Mouse (Mus musculus): ENCODE results near the gene Wfdc17. TPM values are rescaled to one million over a fixed set of nuclear protein-coding genes. Genes with fewer than 3 reads are reported as not detected.
A peak's percentile ranks its signal among the peaks of the same experiment; 100 is the strongest.

Gene Wfdc17
- not detected in 2 replicates for polyA plus RNA-seq (2012; ENCODE audit: insufficient read depth, low replicate concordance)

DNA sequence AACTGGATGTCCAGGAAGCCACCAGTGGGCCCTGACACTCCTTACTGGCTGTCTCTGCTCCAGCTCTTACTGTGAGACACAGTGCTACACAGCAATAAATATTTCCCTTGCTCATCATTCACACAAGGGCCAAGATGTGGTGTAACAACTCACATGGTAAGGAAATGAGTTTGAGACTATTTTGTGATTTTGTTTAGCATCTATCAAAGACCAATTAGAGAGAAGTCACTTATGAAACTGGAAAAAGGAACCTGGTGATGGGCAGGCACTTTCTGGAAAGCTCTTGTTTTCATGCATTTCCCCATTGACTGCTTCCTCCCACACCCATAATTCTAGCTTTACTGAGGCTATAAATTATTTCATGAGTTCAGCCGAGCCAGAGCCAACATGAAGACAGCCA is at the start of gene Wfdc17:
Gene Wfdc17 (plus strand): TSS at position 287 of the 400 bp plus-strand sequence.
- peaks cover 33% of the 10 kb centered on the region for H3K4me1 ChIP-seq
- TF ChIP-seq GATA1 (IDR thresholded peaks at IDR 0.05; ENCODE audit: borderline replicate concordance, low read length) = no peak
- TF ChIP-seq FLI1 (IDR thresholded peaks at IDR 0.05; ENCODE audit: low read length) = no peak
- H3K9me3 ChIP-seq = no peaks in the 10 kb centered on the region
- no peaks in the 10 kb centered on the region for H3K36me3 ChIP-seq (replicated peaks; ENCODE audit: low read length)
- peaks cover 38% of the 10 kb centered on the region for H3K27me3 ChIP-seq (replicated peaks)
- no peak within 1 kb of the TSS for H3K4me3 ChIP-seq (replicated peaks)

- H3K36me3 ChIP-seq (replicated peaks; ENCODE audit: low read length) = no peaks in the 10 kb centered on the region
- H3K9me3 ChIP-seq = no peaks in the 10 kb centered on the region
- H3K4me3 ChIP-seq (replicated peaks) = no peak overlapping the region
- no peak for TF ChIP-seq FLI1 (IDR thresholded peaks at IDR 0.05; ENCODE audit: low read length)
- TF ChIP-seq GATA1 (IDR thresholded peaks at IDR 0.05; ENCODE audit: borderline replicate concordance, low read length) = no peak
- peaks cover 17% of the 10 kb centered on the region for H3K4me1 ChIP-seq
- peaks cover 5% of the 10 kb centered on the region for H3K27me3 ChIP-seq (replicated peaks)
These were observed 49.2 kb upstream of the Wfdc17 start for GRCm38 (mm10) chr11:83654606-83655005.

GRCm38 (mm10) chr11:83657508-83657907 is 46.3 kb upstream of the Wfdc17 start:
- Histone ChIP-seq H3K9me3 (no peaks in the 10 kb centered on the region), H3K36me3 (replicated peaks; ENCODE audit: low read length) (no peaks in the 10 kb centered on the region), H3K4me3 (replicated peaks) (peak overlapping the region; percentile 54), H3K4me1 (peaks cover 21% of the 10 kb centered on the region), H3K27me3 (replicated peaks) (peaks cover 23% of the 10 kb centered on the region)
- no peak for TF ChIP-seq FLI1 (IDR thresholded peaks at IDR 0.05; ENCODE audit: low read length)
- no peak for TF ChIP-seq GATA1 (IDR thresholded peaks at IDR 0.05; ENCODE audit: borderline replicate concordance, low read length)

DNA sequence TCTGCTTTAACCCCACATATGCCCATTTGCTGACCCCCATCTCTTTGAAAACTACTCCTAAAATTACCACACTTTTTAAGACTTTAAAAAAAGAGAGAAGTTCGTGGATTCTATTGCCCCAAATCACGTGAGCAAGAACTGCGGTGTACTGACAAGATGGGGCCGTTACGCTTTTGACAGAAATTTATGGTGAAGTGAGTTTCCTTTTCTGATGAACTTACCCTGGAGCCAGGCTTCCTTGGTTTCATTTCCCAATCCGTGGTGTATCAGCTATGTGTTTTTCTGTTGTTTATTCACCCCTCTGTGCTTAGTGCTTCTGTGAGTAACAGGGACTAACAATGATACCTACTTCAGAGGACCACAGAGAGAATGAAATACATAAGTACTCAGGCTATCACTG is 45.0 kb upstream of the Wfdc17 start:
- TF ChIP-seq GATA1 (IDR thresholded peaks at IDR 0.05; ENCODE audit: borderline replicate concordance, low read length) = no peak
- no peak for TF ChIP-seq FLI1 (IDR thresholded peaks at IDR 0.05; ENCODE audit: low read length)
- Histone ChIP-seq H3K27me3 (replicated peaks) (peaks cover 24% of the 10 kb centered on the region), H3K9me3 (no peaks in the 10 kb centered on the region), H3K4me1 (peaks cover 27% of the 10 kb centered on the region), H3K4me3 (replicated peaks) (no peak overlapping the region), H3K36me3 (replicated peaks; ENCODE audit: low read length) (no peaks in the 10 kb centered on the region)

DNA sequence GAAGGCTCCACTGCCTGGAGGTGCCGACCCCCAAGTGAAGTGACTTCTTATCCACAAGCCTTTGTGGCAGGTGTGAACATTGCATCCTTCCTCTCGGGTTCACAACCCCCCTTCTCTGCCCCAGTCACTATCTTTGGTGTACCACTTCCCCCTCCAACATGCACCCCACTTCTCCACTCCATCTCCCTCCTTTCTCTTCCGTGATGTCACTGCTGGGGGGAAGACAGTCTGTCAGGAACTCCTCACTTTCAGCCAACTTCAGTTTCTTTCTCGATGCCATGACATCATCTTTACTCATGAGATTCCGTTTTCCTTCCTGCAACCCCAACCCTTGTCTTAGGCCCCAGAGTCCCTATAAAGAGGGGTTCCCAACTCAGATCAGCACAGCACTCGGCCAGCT is 41.6 kb upstream of the Wfdc17 start, which contains the start of gene Ccl4:
Gene Ccl4 (plus strand): TSS at position 381 of the 400 bp plus-strand sequence.
- TF ChIP-seq GATA1 (IDR thresholded peaks at IDR 0.05; ENCODE audit: borderline replicate concordance, low read length) (no peak), FLI1 (IDR thresholded peaks at IDR 0.05; ENCODE audit: low read length) (no peak)
- peaks cover 36% of the 10 kb centered on the region for H3K4me1 ChIP-seq
- H3K27me3 ChIP-seq (replicated peaks) = peaks cover 26% of the 10 kb centered on the region
- no peaks in the 10 kb centered on the region for H3K9me3 ChIP-seq
- no peaks in the 10 kb centered on the region for H3K36me3 ChIP-seq (replicated peaks; ENCODE audit: low read length)
- H3K4me3 ChIP-seq (replicated peaks) = peak within 1 kb of the TSS; percentile 50

DNA sequence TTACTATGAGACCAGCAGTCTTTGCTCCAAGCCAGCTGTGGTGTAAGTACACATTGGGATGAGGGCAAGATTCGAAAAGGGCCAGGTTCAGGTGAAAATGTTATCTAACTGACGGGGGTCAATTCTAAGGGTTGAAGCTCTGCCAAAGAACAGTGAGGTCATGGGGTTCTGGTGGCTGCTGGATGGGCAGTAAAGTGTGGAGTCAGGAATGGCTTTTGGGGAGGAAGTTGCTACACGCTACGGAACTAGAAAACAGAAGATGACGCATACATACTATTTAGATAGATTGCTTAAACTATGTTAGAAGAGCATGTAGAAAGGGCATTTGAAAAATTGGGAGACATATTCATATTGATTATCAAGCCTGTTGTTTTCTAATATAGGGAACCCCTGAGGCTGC is 40.3 kb upstream of the Wfdc17 start:
- peaks cover 29% of the 10 kb centered on the region for H3K4me1 ChIP-seq
- H3K27me3 ChIP-seq (replicated peaks) = peaks cover 30% of the 10 kb centered on the region
- TF ChIP-seq FLI1 (IDR thresholded peaks at IDR 0.05; ENCODE audit: low read length) (no peak), GATA1 (IDR thresholded peaks at IDR 0.05; ENCODE audit: borderline replicate concordance, low read length) (no peak)

DNA sequence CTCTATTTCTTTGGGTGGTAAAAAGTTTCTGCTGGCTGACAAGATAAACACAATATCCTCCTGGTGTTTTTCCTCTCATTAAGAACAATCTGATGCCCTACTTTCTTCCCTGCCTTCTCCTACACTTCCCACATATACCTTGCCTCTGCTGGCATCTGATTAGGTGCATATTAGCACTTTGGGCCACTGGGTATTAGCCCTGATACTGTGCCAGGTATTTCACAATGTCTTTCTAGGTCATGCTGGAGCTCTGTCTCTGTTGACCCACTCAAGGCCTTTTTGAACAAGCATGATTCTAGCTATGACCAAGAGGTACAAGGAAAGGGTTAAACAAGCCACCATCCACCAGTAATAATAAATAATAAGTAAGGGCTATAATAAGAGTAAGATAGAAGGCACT is 32.0 kb upstream of the Wfdc17 start:
- Histone ChIP-seq H3K9me3 (no peaks in the 10 kb centered on the region), H3K36me3 (replicated peaks; ENCODE audit: low read length) (no peaks in the 10 kb centered on the region), H3K4me3 (replicated peaks) (no peak overlapping the region), H3K27me3 (replicated peaks) (peaks cover 21% of the 10 kb centered on the region), H3K4me1 (peaks cover 6% of the 10 kb centered on the region)
- TF ChIP-seq FLI1 (IDR thresholded peaks at IDR 0.05; ENCODE audit: low read length) (no peak), GATA1 (IDR thresholded peaks at IDR 0.05; ENCODE audit: borderline replicate concordance, low read length) (no peak)

More for the DNA sequence above, 40.3 kb upstream of the Wfdc17 start:
- Histone ChIP-seq H3K9me3 (no peaks in the 10 kb centered on the region), H3K4me3 (replicated peaks) (no peak overlapping the region), H3K36me3 (replicated peaks; ENCODE audit: low read length) (no peaks in the 10 kb centered on the region)

- Histone ChIP-seq H3K4me3 (replicated peaks) (no peak overlapping the region), H3K36me3 (replicated peaks; ENCODE audit: low read length) (no peaks in the 10 kb centered on the region), H3K4me1 (no peaks in the 10 kb centered on the region), H3K27me3 (replicated peaks) (peaks cover 29% of the 10 kb centered on the region), H3K9me3 (no peaks in the 10 kb centered on the region)
- TF ChIP-seq GATA1 (IDR thresholded peaks at IDR 0.05; ENCODE audit: borderline replicate concordance, low read length) = no peak
- no peak for TF ChIP-seq FLI1 (IDR thresholded peaks at IDR 0.05; ENCODE audit: low read length)
These were observed 28.1 kb upstream of the Wfdc17 start for GRCm38 (mm10) chr11:83675665-83676064.

- peaks cover 6% of the 10 kb centered on the region for H3K4me1 ChIP-seq
- H3K27me3 ChIP-seq (replicated peaks) = peaks cover 50% of the 10 kb centered on the region
- TF ChIP-seq FLI1 (IDR thresholded peaks at IDR 0.05; ENCODE audit: low read length) (no peak), GATA1 (IDR thresholded peaks at IDR 0.05; ENCODE audit: borderline replicate concordance, low read length) (no peak)
- H3K4me3 ChIP-seq (replicated peaks) = no peak overlapping the region
- peaks cover 8% of the 10 kb centered on the region for H3K9me3 ChIP-seq
- H3K36me3 ChIP-seq (replicated peaks; ENCODE audit: low read length) = no peaks in the 10 kb centered on the region
These were observed 13.9 kb upstream of the Wfdc17 start for GRCm38 (mm10) chr11:83689918-83690317.

- no peak for TF ChIP-seq FLI1 (IDR thresholded peaks at IDR 0.05; ENCODE audit: low read length)
- no peak for TF ChIP-seq GATA1 (IDR thresholded peaks at IDR 0.05; ENCODE audit: borderline replicate concordance, low read length)
- no peaks in the 10 kb centered on the region for H3K36me3 ChIP-seq (replicated peaks; ENCODE audit: low read length)
- peaks cover 8% of the 10 kb centered on the region for H3K9me3 ChIP-seq
- H3K27me3 ChIP-seq (replicated peaks) = peaks cover 65% of the 10 kb centered on the region
- no peak overlapping the region for H3K4me3 ChIP-seq (replicated peaks)
- H3K4me1 ChIP-seq = peaks cover 6% of the 10 kb centered on the region
These were observed 11.8 kb upstream of the Wfdc17 start for GRCm38 (mm10) chr11:83692008-83692407.

DNA sequence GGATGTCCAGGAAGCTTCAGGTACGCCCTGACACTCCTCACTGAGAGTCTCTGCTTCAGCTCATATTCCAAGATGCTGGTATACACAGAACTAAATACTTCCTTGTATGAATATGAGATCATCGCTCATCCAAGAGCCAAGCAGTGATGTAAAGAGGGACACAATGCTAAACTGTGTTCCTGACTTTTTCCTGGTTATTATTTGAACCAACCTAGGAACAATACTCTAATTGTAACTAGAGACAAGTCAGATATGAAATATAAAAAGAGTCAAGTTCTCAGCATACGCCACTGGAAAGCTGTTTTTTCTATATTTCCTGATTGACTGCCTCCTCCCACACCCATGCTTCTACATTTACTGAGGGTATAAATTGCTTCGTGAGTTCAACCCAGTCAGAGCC is 4.9 kb downstream of the Wfdc17 start, which contains the start of gene Wfdc18:
Gene Wfdc18 (plus strand): TSS at position 301 of the 400 bp plus-strand sequence.
- Histone ChIP-seq H3K9me3 (no peaks in the 10 kb centered on the region), H3K4me3 (replicated peaks) (no peak within 1 kb of the TSS), H3K36me3 (replicated peaks; ENCODE audit: low read length) (no peaks in the 10 kb centered on the region), H3K4me1 (peaks cover 6% of the 10 kb centered on the region), H3K27me3 (replicated peaks) (peaks cover 44% of the 10 kb centered on the region)
- TF ChIP-seq FLI1 (IDR thresholded peaks at IDR 0.05; ENCODE audit: low read length) (no peak), GATA1 (IDR thresholded peaks at IDR 0.05; ENCODE audit: borderline replicate concordance, low read length) (no peak)

Measured in megakaryocyte, embryonic 14.5 days (primary cell).